Mouse (Mus musculus) heart, embryonic 11.5 days (tissue): ENCODE results near the gene Cyp11a1. TPM values are rescaled to one million over a fixed set of nuclear protein-coding genes. Genes with fewer than 3 reads are reported as not detected.

Source experiments
- ATAC-seq: fragments of 200-750 bp; cut with Nextera tagmentation; replicated peaks from 2 replicates; pipeline ENCODE4 v1.8.0; 2017; ENCODE audit warnings: moderate library complexity; ENCODE audit not compliant: insufficient number of reproducible peaks, low FRiP score, low TSS enrichment
- H3K27ac ChIP-seq: fragments of 300-500 bp; sonication (generic); 2 replicates; pipeline ENCODE4 v1.5.1; 2014; ENCODE audit warnings: mild to moderate bottlenecking, low read depth, low read length
- H3K27me3 ChIP-seq: fragments of 300-500 bp; sonication (generic); 2 replicates; pipeline ENCODE4 v1.6.1; 2014; ENCODE audit warnings: mild to moderate bottlenecking, low read length, mixed read lengths; ENCODE audit not compliant: control insufficient read depth, insufficient read depth
- H3K36me3 ChIP-seq: fragments of 300-500 bp; sonication (generic); 2 replicates; pipeline ENCODE4 v1.6.1; 2014; ENCODE audit warnings: mild to moderate bottlenecking, low read length, moderate library complexity, mixed read lengths; ENCODE audit not compliant: control insufficient read depth, insufficient read depth
- H3K4me1 ChIP-seq: fragments of 300-500 bp; sonication (generic); 2 replicates; pipeline ENCODE4 v1.6.1; 2014; ENCODE audit warnings: low read length; ENCODE audit not compliant: control insufficient read depth, insufficient read depth
- H3K4me2 ChIP-seq: fragments of 300-500 bp; sonication (generic); 2 replicates; pipeline ENCODE4 v1.6.1; 2014; ENCODE audit warnings: mild to moderate bottlenecking, moderate library complexity
- H3K4me3 ChIP-seq: fragments of 300-500 bp; sonication (generic); 2 replicates; pipeline ENCODE4 v1.5.1; 2014; ENCODE audit warnings: low read depth, low read length
- H3K9ac ChIP-seq: fragments of 300-500 bp; sonication (generic); 2 replicates; pipeline ENCODE4 v1.6.1; 2014; ENCODE audit warnings: mild to moderate bottlenecking, low read depth, low read length, moderate library complexity
- H3K9me3 ChIP-seq: fragments of 300-500 bp; sonication (generic); replicated peaks from 2 replicates; pipeline ENCODE4 v1.6.1; 2016; ENCODE audit warnings: low read length; ENCODE audit not compliant: control insufficient read depth
- WGBS: fragments of 180-500 bp; shearing (Covaris S2); extraction: QIAGEN DNeasy Blood & Tissue Kit; methylation state at CpG from one replicate; pipeline ENCODE4 v1.1.7; 2014; ENCODE audit not compliant: insufficient replicate concordance; 5-methylcytosine and 5-hydroxymethylcytosine counted together
- polyA plus RNA-seq: library from polyadenylated mRNA; unstranded; fragments of >200 nt; fragmentation: Nextera tagmentation; extraction: Ambion mirVana; gene quantifications from 2 replicates; pipeline ENCODE4 v1.2.1, GENCODE M21; 2014

Gene Cyp11a1
- polyA plus RNA-seq, 1 experiment from 2014 or later = not detected

DNA sequence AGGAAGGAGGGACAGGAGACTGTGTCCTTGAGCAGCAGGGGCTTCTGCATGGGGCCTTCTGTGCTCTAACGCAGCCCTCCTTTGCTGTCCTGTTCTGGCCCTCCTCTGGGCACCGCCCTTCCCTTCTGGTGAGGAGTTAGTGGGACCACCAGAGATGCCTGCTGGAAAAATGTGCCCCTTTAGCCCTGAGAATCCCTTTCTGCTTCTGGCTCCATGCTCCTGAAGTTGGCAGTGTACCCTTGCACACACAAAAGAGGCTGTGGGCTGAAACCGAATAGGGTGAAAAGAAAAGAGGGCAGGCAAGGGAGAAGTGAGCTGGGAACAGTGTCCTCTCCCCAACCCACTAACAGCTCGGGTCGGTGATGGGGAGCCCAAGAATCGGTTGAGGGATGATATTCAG is 43.0 kb downstream of the Cyp11a1 start:
- no peak overlapping the region for H3K4me2 ChIP-seq
- H3K9ac ChIP-seq = no peak overlapping the region
- WGBS = 58% methylated on average over 6 of the region's 6 CpGs
- ATAC-seq = no peak
- peaks cover 11% of the 10 kb centered on the region for H3K4me1 ChIP-seq
- H3K4me3 ChIP-seq = no peak overlapping the region
- H3K27me3 ChIP-seq = 0 out of 2 replicates have a peak, but pooled peaks cover 3% of the 10 kb centered on the region
- no peaks in the 10 kb centered on the region for H3K9me3 ChIP-seq
- H3K36me3 ChIP-seq = no peaks in the 10 kb centered on the region
- no peak overlapping the region for H3K27ac ChIP-seq

- no peaks in the 10 kb centered on the region for H3K36me3 ChIP-seq
- no peak for ATAC-seq
- 65% methylated on average over 7 of the region's 7 CpGs for WGBS
- H3K27ac ChIP-seq = no peak overlapping the region
- 0 out of 2 replicates have a peak, but pooled peaks cover 3% of the 10 kb centered on the region for H3K27me3 ChIP-seq
- no peaks in the 10 kb centered on the region for H3K9me3 ChIP-seq
- no peak overlapping the region for H3K9ac ChIP-seq
- peaks cover 11% of the 10 kb centered on the region for H3K4me1 ChIP-seq
- no peak overlapping the region for H3K4me3 ChIP-seq
- H3K4me2 ChIP-seq = no peak overlapping the region
Observed at GRCm38 (mm10) chr9:58049861-58050260, 43.6 kb downstream of the Cyp11a1 start.

DNA sequence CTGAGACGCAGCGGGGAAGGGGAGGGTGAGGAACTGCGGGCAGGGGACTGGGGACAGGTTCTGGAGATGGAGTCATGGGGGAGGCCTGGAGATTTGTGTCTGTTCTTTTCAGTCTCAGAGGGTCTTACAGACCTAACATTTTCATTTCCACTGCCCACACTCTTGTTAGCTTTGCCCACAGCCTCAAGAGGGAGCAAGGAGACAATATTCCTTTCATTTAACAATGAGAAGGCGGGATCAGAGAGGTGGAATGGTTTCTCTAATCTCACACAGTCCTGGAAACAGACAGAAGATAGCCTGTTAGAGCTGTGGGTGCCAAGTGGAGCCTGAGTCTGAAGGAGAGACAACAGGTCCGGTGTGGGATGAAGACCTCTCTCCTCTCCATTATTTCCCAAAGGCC is 45.7 kb downstream of the Cyp11a1 start:
- Histone ChIP-seq H3K4me2 (no peak overlapping the region), H3K27ac (no peak overlapping the region), H3K36me3 (no peaks in the 10 kb centered on the region), H3K9me3 (no peaks in the 10 kb centered on the region), H3K27me3 (peaks cover 9% of the 10 kb centered on the region; the same call in 1 of the 2 replicates), H3K4me3 (no peak overlapping the region), H3K9ac (no peak overlapping the region), H3K4me1 (peaks cover 16% of the 10 kb centered on the region)
- WGBS = 23% methylated on average over 5 of the region's 5 CpGs
- no peak for ATAC-seq

DNA sequence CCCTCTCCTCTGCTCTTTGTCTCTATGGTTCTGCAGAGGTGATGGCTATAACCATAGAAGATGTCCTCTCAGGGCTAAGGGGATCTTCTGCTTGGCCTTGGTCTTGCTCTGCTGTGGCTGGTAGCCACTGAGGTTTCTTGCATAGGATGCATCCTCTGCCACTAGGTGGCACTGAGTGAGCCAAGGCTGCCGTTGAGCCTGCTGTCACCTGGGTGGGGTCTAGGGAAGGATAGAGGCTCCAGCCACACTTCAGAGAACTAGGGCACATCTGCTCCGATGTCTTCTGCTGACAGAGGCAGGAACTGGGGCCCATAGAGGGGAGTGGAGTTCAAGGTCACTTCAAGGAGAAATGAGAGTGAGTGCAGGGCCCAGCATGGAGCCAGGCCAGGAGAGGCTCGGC is 46.9 kb downstream of the Cyp11a1 start:
- Histone ChIP-seq H3K9me3 (no peaks in the 10 kb centered on the region), H3K4me1 (peaks cover 14% of the 10 kb centered on the region), H3K4me2 (no peak overlapping the region), H3K4me3 (no peak overlapping the region), H3K9ac (no peak overlapping the region), H3K36me3 (no peaks in the 10 kb centered on the region), H3K27me3 (peaks cover 13% of the 10 kb centered on the region), H3K27ac (no peak overlapping the region)
- 11% methylated on average over 3 of the region's 3 CpGs for WGBS
- ATAC-seq = no peak

GRCm38 (mm10) chr9:58053544-58053943 is 47.3 kb downstream of the Cyp11a1 start:
- Histone ChIP-seq H3K36me3 (no peaks in the 10 kb centered on the region), H3K27me3 (peaks cover 16% of the 10 kb centered on the region), H3K9ac (no peak overlapping the region), H3K4me2 (no peak overlapping the region), H3K4me3 (no peak overlapping the region), H3K9me3 (no peaks in the 10 kb centered on the region), H3K27ac (no peak overlapping the region), H3K4me1 (peaks cover 10% of the 10 kb centered on the region)
- WGBS = 43% methylated on average over 3 of the region's 3 CpGs
- no peak for ATAC-seq

GRCm38 (mm10) chr9:58054032-58054431 is 47.8 kb downstream of the Cyp11a1 start:
- Histone ChIP-seq H3K4me3 (no peak overlapping the region), H3K27ac (no peak overlapping the region), H3K4me2 (no peak overlapping the region), H3K4me1 (peaks cover 9% of the 10 kb centered on the region; the same call in 1 of the 2 replicates), H3K9ac (no peak overlapping the region), H3K27me3 (peaks cover 16% of the 10 kb centered on the region), H3K36me3 (no peaks in the 10 kb centered on the region), H3K9me3 (no peaks in the 10 kb centered on the region)
- ATAC-seq = no peak
- 86% methylated on average over 1 of the region's 1 CpGs for WGBS

DNA sequence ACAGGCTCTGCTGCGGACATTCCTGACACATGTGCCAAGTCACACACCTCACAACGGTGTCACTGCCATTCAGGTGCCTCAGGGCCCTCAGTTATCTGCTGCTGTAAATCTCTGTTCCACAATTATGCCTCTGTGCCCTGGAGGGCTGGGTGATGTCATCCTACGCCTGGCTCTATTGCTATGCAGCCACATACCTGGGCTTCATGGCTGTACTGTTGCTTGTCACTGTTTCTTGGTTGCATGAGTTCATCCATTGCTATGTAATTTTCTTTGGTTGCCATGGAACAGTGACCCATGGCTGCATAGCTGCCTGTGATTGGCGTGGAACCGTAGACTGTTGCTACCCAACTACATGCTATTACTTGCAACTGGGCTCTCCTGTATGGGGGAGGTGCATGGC is 49.5 kb downstream of the Cyp11a1 start:
- no peak overlapping the region for H3K4me2 ChIP-seq
- H3K4me1 ChIP-seq = peaks cover 13% of the 10 kb centered on the region; the same call in 1 of the 2 replicates
- H3K9me3 ChIP-seq = no peaks in the 10 kb centered on the region
- no peak overlapping the region for H3K9ac ChIP-seq
- H3K4me3 ChIP-seq = no peak overlapping the region
- no peak for ATAC-seq
- peaks cover 19% of the 10 kb centered on the region for H3K27me3 ChIP-seq
- 67% methylated on average over 5 of the region's 5 CpGs for WGBS
- no peak overlapping the region for H3K27ac ChIP-seq
- no peaks in the 10 kb centered on the region for H3K36me3 ChIP-seq

- Histone ChIP-seq H3K4me1 (peaks cover 36% of the 10 kb centered on the region), H3K9ac (no peak overlapping the region), H3K9me3 (no peaks in the 10 kb centered on the region), H3K36me3 (no peaks in the 10 kb centered on the region), H3K27ac (no peak overlapping the region), H3K27me3 (peaks cover 27% of the 10 kb centered on the region), H3K4me3 (no peak overlapping the region), H3K4me2 (no peak overlapping the region)
- 54% methylated on average over 1 of the region's 1 CpGs for WGBS
- ATAC-seq = no peak
Observed at GRCm38 (mm10) chr9:58059920-58060319, 53.7 kb downstream of the Cyp11a1 start.
